Mouse (Mus musculus) thymus, adult 2 months (tissue): ENCODE measurements around the gene Sept10. TPM values are rescaled to one million over a fixed set of nuclear protein-coding genes. Genes with fewer than 3 reads are reported as not detected.

Experiments used
- DNase-seq: peaks from one replicate; pipeline ENCODE4 v3.0.0; 2021
- H3K27ac ChIP-seq: fragments of 200-500 bp; 2 replicates; pipeline ENCODE4 v1.5.1; 2012; ENCODE audit warnings: low read length, control low read depth; ENCODE audit not compliant: control insufficient read depth, insufficient read depth
- H3K27me3 ChIP-seq: fragments of 200-500 bp; 2 replicates; pipeline ENCODE4 v1.6.1; 2012; ENCODE audit warnings: mild to moderate bottlenecking, low read length, moderate library complexity, mixed read lengths; ENCODE audit not compliant: control insufficient read depth, insufficient read depth
- H3K36me3 ChIP-seq: fragments of 200-500 bp; 2 replicates; pipeline ENCODE4 v1.6.1; 2012; ENCODE audit warnings: mild to moderate bottlenecking, low read length, moderate library complexity; ENCODE audit not compliant: control insufficient read depth, insufficient read depth
- H3K4me1 ChIP-seq: fragments of 200-500 bp; replicated peaks from 2 replicates; pipeline ENCODE4 v1.6.1; 2012; ENCODE audit warnings: low read length; ENCODE audit not compliant: control insufficient read depth, insufficient read depth
- H3K4me3 ChIP-seq: fragments of 200-500 bp; 2 replicates; pipeline ENCODE4 v1.5.1; 2012; ENCODE audit warnings: mild to moderate bottlenecking, low read length, control low read depth, moderate library complexity; ENCODE audit not compliant: control insufficient read depth, insufficient read depth
- CTCF ChIP-seq: fragments of 200-500 bp; IDR thresholded peaks from 2 replicates; pipeline ENCODE4 v1.5.1; 2012; ENCODE audit warnings: mild to moderate bottlenecking, control low read depth, low read length, moderate library complexity, borderline replicate concordance; ENCODE audit not compliant: control insufficient read depth, poor library complexity, insufficient read depth; ENCODE audit errors: extremely low read depth
- POLR2A ChIP-seq: fragments of 200-500 bp; IDR thresholded peaks from 2 replicates; pipeline ENCODE4 v1.6.1; 2012; ENCODE audit warnings: mild to moderate bottlenecking, low read length, control low read depth, moderate library complexity; ENCODE audit not compliant: control insufficient read depth, poor library complexity, insufficient read depth; ENCODE audit errors: extremely low read depth
- WGBS: fragments of 180-500 bp; shearing (Covaris S2); methylation state at CpG from one replicate; pipeline ENCODE4 v1.1.7; 2018; 5-methylcytosine and 5-hydroxymethylcytosine counted together
- polyA plus RNA-seq: library from polyadenylated mRNA; depleted of rRNA; stranded (reverse); fragments of >200 nt; gene quantifications from 2 replicates; pipeline ENCODE4 v1.2.3, GENCODE M21; 2012

Sept10 gene
- polyA plus RNA-seq, 1 experiment: 3.1 TPM

- Histone ChIP-seq H3K27ac (no peak overlapping the region), H3K4me3 (no peak overlapping the region), H3K36me3 (no peaks in the 10 kb centered on the region), H3K27me3 (no peaks in the 10 kb centered on the region), H3K4me1 (no peaks in the 10 kb centered on the region)
- whole genome bisulfite sequencing: 58% methylated on average over 9 of the region's 9 CpGs
- TF ChIP-seq POLR2A: no peak
- no peak for TF ChIP-seq CTCF
- no peak for DNase-seq
These were observed 105.3 kb downstream of the Sept10 start for GRCm38 (mm10) chr10:59116331-59116730.

GRCm38 (mm10) chr10:59115691-59116090 lies 106.0 kb downstream of the Sept10 start:
- DNase-seq: no peak
- H3K27me3 ChIP-seq: no peaks in the 10 kb centered on the region
- no peaks in the 10 kb centered on the region for H3K36me3 ChIP-seq
- H3K27ac ChIP-seq: no peak overlapping the region
- no peaks in the 10 kb centered on the region for H3K4me1 ChIP-seq
- TF ChIP-seq CTCF (no peak), POLR2A (no peak)
- H3K4me3 ChIP-seq: no peak overlapping the region
- WGBS: 98% methylated on average over 2 of the region's 2 CpGs

GRCm38 (mm10) chr10:59114535-59115291 lies 106.9 kb downstream of the Sept10 start:
- no peaks in the 10 kb centered on the region for H3K4me1 ChIP-seq
- no peak overlapping the region for H3K27ac ChIP-seq
- H3K4me3 ChIP-seq: no peak overlapping the region
- no peaks in the 10 kb centered on the region for H3K27me3 ChIP-seq
- H3K36me3 ChIP-seq: no peaks in the 10 kb centered on the region
- no peak for DNase-seq
- WGBS: 88% methylated on average over 15 of the region's 15 CpGs
- TF ChIP-seq POLR2A (no peak), CTCF (no peak)

- WGBS: 94% methylated on average over 9 of the region's 9 CpGs
- H3K36me3 ChIP-seq: no peaks in the 10 kb centered on the region
- no peak overlapping the region for H3K27ac ChIP-seq
These were observed 108.3 kb downstream of the Sept10 start for GRCm38 (mm10) chr10:59113386-59113785.

GRCm38 (mm10) chr10:59112755-59113154 lies 108.9 kb downstream of the Sept10 start:
- Histone ChIP-seq H3K36me3 (no peaks in the 10 kb centered on the region), H3K4me1 (no peaks in the 10 kb centered on the region), H3K27me3 (no peaks in the 10 kb centered on the region), H3K4me3 (no peak overlapping the region), H3K27ac (no peak overlapping the region)
- WGBS: 14% methylated on average over 8 of the region's 8 CpGs
- TF ChIP-seq POLR2A: no peak
- no peak for TF ChIP-seq CTCF
- DNase-seq: no peak

More at GRCm38 (mm10) chr10:59113386-59113785, 108.3 kb downstream of the Sept10 start:
- no peak overlapping the region for H3K4me3 ChIP-seq
- no peak for TF ChIP-seq CTCF
- no peak for TF ChIP-seq POLR2A
- no peak for DNase-seq
- no peaks in the 10 kb centered on the region for H3K4me1 ChIP-seq
- H3K27me3 ChIP-seq: no peaks in the 10 kb centered on the region

GRCm38 (mm10) chr10:59110386-59110785 lies 111.3 kb downstream of the Sept10 start:
- H3K27me3 ChIP-seq: no peaks in the 10 kb centered on the region
- H3K4me1 ChIP-seq: no peaks in the 10 kb centered on the region
- TF ChIP-seq CTCF (no peak), POLR2A (no peak)
- no peaks in the 10 kb centered on the region for H3K36me3 ChIP-seq
- DNase-seq: no peak
- no peak overlapping the region for H3K4me3 ChIP-seq
- no peak overlapping the region for H3K27ac ChIP-seq
- WGBS: 92% methylated on average over 7 of the region's 7 CpGs
